Mouse (Mus musculus): ENCODE data around the gene Pnp. TPM values are rescaled to one million over a fixed set of nuclear protein-coding genes. Genes with fewer than 3 reads are reported as not detected.

Gene Pnp
- polyA plus RNA-seq (2015; fragmentation: Nextera tagmentation; extraction: Ambion mirVana) = 74.9 and 75.2 TPM in 2 replicates

DNA sequence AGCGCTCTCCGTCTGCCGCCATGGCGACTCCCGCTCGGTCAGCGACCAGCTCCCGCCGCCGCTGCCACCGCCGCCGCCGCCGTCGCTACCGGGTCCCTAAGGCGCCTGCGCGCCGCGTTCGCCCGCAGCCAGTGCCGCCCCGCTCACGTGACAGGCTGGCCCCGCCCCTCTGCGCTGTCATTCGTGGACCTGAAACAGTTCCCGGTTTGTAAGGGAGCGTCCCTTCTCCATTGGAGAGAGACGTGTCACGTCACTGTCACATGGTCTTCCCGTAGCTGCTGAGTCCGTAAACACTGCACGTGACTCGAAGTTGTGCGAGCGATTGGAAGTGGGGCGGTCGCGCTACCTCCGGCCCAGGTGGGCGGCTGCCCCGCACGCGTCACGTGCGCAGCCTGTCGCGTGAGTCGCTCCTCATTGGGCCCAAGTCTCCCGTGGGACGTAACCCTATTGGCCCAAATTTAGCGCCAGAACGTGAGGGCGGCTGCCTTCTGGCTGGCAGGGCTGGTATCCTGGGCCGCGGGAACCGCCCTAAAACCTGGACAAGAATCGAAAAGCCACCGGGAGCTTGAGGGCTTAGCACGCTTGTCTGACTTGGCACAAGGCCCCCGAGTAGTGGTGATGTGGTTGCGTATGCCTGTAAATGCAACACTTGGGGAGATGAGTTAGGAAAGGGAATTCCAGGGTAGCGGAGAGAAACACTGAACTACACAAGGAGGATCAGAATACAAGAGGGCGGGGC, at the start of gene Pnp, which contains the start of gene Pip4p1:
Gene Pnp, plus strand, starts transcription at position 329 of the 739 bp plus-strand sequence.
Gene Pip4p1, minus strand, starts transcription at position 103 of the 739 bp plus-strand sequence.
- no peaks in the 10 kb centered on the region for H3K27me3 ChIP-seq (ENCODE audit: control insufficient read depth, insufficient read depth, low read length)

GRCm38 (mm10) chr14:50891621-50892020, 39.3 kb upstream of the Pnp start:
- 0 out of 2 replicates have a peak, but pooled peaks cover 4% of the 10 kb centered on the region for H3K27me3 ChIP-seq (ENCODE audit: control insufficient read depth, insufficient read depth, low read length)
- WGBS = 93% methylated on average over 8 of the region's 8 CpGs
- no peak overlapping the region for H3K9ac ChIP-seq (ENCODE audit: low read length)
- ATAC-seq (ENCODE audit: insufficient read depth, low FRiP score) = no peak
- no peak overlapping the region for H3K4me2 ChIP-seq (ENCODE audit: low read depth, low read length)
- no peaks in the 10 kb centered on the region for H3K9me3 ChIP-seq (replicated peaks; ENCODE audit: control insufficient read depth, low read length)
- no peak overlapping the region for H3K4me3 ChIP-seq (replicated peaks; ENCODE audit: low read length)
- peaks cover 3% of the 10 kb centered on the region; the same call in 1 of the 2 replicates for H3K4me1 ChIP-seq (ENCODE audit: control insufficient read depth, insufficient read depth, low read length)
- no peak overlapping the region for H3K27ac ChIP-seq (ENCODE audit: low read length)
- H3K36me3 ChIP-seq (ENCODE audit: control insufficient read depth, insufficient read depth, low read length) = no peaks in the 10 kb centered on the region

More for the DNA sequence above, at the start of gene Pnp, which contains the start of gene Pip4p1:
- Histone ChIP-seq H3K4me1 (ENCODE audit: control insufficient read depth, insufficient read depth, low read length) (peaks cover 10% of the 10 kb centered on the region), H3K27ac (ENCODE audit: low read length) (peak within 1 kb of the TSS; percentile 96), H3K9me3 (replicated peaks; ENCODE audit: control insufficient read depth, low read length) (no peaks in the 10 kb centered on the region), H3K36me3 (ENCODE audit: control insufficient read depth, insufficient read depth, low read length) (peaks cover 18% of the 10 kb centered on the region; the same call in 1 of the 2 replicates), H3K4me3 (replicated peaks; ENCODE audit: low read length) (peak within 1 kb of the TSS; percentile 99), H3K4me2 (ENCODE audit: low read depth, low read length) (peak within 1 kb of the TSS; percentile 83), H3K9ac (ENCODE audit: low read length) (peak within 1 kb of the TSS; percentile 98)
- peak; percentile 99 for ATAC-seq (ENCODE audit: insufficient read depth, low FRiP score)
- under 1% methylated on average over 67 of the region's 68 CpGs for WGBS

DNA sequence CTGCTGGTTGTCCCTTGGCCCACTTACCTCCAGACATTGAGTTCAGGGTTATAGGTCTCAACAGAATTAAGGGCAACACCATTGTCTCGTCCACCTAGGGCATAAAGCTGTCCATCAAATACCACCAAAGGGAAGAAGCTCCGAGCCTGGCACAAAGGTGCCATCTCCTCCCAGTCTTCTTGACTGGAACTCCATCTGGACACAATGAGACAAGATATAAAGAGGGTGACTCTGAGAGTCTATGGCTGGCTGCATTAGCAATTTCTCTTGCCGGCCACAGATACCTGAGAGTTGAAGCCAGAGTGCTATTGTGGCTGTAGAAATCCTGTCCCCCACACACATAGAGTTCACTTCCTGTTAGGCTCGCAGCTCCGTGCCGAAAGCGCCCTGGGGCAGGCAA, 38.8 kb upstream of the Pnp start:
- no peak for ATAC-seq (ENCODE audit: insufficient read depth, low FRiP score)
- H3K9me3 ChIP-seq (replicated peaks; ENCODE audit: control insufficient read depth, low read length) = no peaks in the 10 kb centered on the region
- H3K27me3 ChIP-seq (ENCODE audit: control insufficient read depth, insufficient read depth, low read length) = 0 out of 2 replicates have a peak, but pooled peaks cover 5% of the 10 kb centered on the region
- H3K4me3 ChIP-seq (replicated peaks; ENCODE audit: low read length) = no peak overlapping the region
- peaks cover 7% of the 10 kb centered on the region; the same call in 1 of the 2 replicates for H3K4me1 ChIP-seq (ENCODE audit: control insufficient read depth, insufficient read depth, low read length)
- no peaks in the 10 kb centered on the region for H3K36me3 ChIP-seq (ENCODE audit: control insufficient read depth, insufficient read depth, low read length)
- H3K27ac ChIP-seq (ENCODE audit: low read length) = no peak overlapping the region
- H3K4me2 ChIP-seq (ENCODE audit: low read depth, low read length) = no peak overlapping the region
- H3K9ac ChIP-seq (ENCODE audit: low read length) = no peak overlapping the region
- WGBS = 84% methylated on average over 7 of the region's 7 CpGs

DNA sequence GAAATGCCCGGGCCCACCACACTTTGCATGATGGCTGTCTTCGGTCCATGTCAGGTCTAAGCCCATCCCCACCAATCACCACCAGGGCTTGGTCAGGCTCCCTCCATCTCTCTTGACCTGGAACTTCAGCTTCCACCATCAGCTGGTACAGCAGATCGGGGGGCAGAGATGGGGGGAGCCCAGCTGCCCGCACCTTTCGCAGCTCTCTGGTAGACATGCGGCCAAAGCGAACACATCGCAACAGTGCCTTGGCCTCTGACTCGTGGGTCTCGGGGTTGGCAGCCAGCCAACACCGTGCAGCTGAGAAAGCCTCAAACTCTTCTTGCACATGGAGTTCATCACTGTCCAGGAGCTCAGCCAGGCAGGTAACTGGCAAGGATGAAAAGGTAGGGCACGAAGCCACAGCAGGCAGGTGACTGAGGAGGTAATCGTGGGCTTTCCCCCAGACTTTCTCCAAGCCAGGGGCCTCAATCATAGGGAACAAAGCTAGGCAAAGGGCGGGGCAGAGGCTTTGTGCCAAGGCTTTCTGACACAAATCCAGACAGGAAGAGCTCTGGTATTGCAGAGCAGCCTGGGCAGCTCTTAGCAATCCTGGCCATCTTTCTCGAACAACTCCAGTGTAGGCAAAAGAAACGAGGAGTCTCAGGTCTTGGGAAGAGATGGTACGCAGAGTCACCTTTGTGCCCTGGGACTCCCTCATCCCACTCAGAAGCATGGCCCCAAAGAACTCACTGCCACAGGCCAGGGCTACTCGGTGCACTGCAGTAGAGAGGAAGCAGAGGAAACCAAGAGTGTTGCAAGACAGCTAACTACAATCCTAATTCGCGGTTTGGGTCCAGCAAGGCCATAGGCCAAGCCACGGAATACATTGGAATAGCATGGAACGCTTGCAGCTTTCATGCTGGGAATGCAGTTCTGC, 38.1 kb upstream of the Pnp start:
- ATAC-seq (ENCODE audit: insufficient read depth, low FRiP score) = no peak
- 76% methylated on average over 22 of the region's 22 CpGs for WGBS
- H3K9me3 ChIP-seq (replicated peaks; ENCODE audit: control insufficient read depth, low read length) = no peaks in the 10 kb centered on the region

GRCm38 (mm10) chr14:50895407-50895806, 35.5 kb upstream of the Pnp start:
- no peak overlapping the region for H3K4me2 ChIP-seq (ENCODE audit: low read depth, low read length)
- H3K9me3 ChIP-seq (replicated peaks; ENCODE audit: control insufficient read depth, low read length) = no peaks in the 10 kb centered on the region
- no peak overlapping the region for H3K9ac ChIP-seq (ENCODE audit: low read length)
- no peak overlapping the region for H3K4me3 ChIP-seq (replicated peaks; ENCODE audit: low read length)
- 0 out of 2 replicates have a peak, but pooled peaks cover 5% of the 10 kb centered on the region for H3K27me3 ChIP-seq (ENCODE audit: control insufficient read depth, insufficient read depth, low read length)
- no peak for ATAC-seq (ENCODE audit: insufficient read depth, low FRiP score)
- H3K4me1 ChIP-seq (ENCODE audit: control insufficient read depth, insufficient read depth, low read length) = peaks cover 7% of the 10 kb centered on the region; the same call in 1 of the 2 replicates
- H3K27ac ChIP-seq (ENCODE audit: low read length) = no peak overlapping the region
- no peaks in the 10 kb centered on the region for H3K36me3 ChIP-seq (ENCODE audit: control insufficient read depth, insufficient read depth, low read length)

More for the DNA sequence above, 38.1 kb upstream of the Pnp start:
- H3K36me3 ChIP-seq (ENCODE audit: control insufficient read depth, insufficient read depth, low read length) = no peaks in the 10 kb centered on the region
- no peak overlapping the region for H3K9ac ChIP-seq (ENCODE audit: low read length)
- H3K27ac ChIP-seq (ENCODE audit: low read length) = no peak overlapping the region
- H3K4me2 ChIP-seq (ENCODE audit: low read depth, low read length) = no peak overlapping the region
- H3K4me1 ChIP-seq (ENCODE audit: control insufficient read depth, insufficient read depth, low read length) = peaks cover 7% of the 10 kb centered on the region; the same call in 1 of the 2 replicates
- H3K27me3 ChIP-seq (ENCODE audit: control insufficient read depth, insufficient read depth, low read length) = 0 out of 2 replicates have a peak, but pooled peaks cover 5% of the 10 kb centered on the region
- no peak overlapping the region for H3K4me3 ChIP-seq (replicated peaks; ENCODE audit: low read length)

DNA sequence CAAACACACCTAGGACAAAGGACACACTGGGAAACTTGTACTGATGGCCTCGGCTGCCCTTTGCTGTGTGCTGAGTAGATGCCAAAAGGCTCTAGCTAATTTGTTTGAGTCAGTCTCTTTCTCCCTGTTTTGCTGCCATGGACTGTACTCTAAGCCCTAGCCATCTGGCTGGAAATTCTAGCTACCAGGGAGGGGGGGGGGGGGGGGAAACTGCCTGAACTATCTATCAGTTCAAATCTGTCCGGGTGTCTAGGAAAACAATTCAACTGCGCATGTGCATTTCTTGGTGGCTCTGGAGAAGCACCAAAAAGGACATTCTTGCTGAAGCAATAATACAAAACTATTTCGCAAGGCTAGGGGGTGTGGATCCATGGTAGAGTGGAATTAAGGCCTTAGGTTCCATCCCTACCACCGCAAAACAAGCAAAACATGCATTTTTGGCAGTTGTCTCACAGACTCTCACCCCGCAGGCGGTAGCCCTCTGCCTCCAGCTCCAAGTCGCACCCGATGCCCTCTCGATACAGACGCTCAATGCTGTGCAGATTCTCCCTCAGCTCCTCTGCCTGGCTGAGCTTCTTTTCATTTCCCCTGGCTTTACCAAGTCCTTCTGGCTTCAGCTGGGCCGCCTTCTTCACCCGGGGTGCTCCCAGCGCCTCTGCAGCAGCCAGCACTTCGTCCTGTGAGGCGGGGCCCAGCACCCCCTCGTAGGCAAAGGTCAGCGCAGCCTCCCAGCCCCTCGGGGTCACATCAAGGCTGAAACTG, 34.7 kb upstream of the Pnp start:
- Histone ChIP-seq H3K27ac (ENCODE audit: low read length) (no peak overlapping the region), H3K9ac (ENCODE audit: low read length) (peak overlapping the region; percentile 67), H3K4me2 (ENCODE audit: low read depth, low read length) (peak overlapping the region; percentile 80), H3K4me1 (ENCODE audit: control insufficient read depth, insufficient read depth, low read length) (peaks cover 7% of the 10 kb centered on the region; the same call in 1 of the 2 replicates), H3K4me3 (replicated peaks; ENCODE audit: low read length) (peak overlapping the region; percentile 49), H3K27me3 (ENCODE audit: control insufficient read depth, insufficient read depth, low read length) (0 out of 2 replicates have a peak, but pooled peaks cover 5% of the 10 kb centered on the region), H3K36me3 (ENCODE audit: control insufficient read depth, insufficient read depth, low read length) (no peaks in the 10 kb centered on the region), H3K9me3 (replicated peaks; ENCODE audit: control insufficient read depth, low read length) (no peaks in the 10 kb centered on the region)
- 10% methylated on average over 19 of the region's 19 CpGs for WGBS
- peak; percentile 31 for ATAC-seq (ENCODE audit: insufficient read depth, low FRiP score)

DNA sequence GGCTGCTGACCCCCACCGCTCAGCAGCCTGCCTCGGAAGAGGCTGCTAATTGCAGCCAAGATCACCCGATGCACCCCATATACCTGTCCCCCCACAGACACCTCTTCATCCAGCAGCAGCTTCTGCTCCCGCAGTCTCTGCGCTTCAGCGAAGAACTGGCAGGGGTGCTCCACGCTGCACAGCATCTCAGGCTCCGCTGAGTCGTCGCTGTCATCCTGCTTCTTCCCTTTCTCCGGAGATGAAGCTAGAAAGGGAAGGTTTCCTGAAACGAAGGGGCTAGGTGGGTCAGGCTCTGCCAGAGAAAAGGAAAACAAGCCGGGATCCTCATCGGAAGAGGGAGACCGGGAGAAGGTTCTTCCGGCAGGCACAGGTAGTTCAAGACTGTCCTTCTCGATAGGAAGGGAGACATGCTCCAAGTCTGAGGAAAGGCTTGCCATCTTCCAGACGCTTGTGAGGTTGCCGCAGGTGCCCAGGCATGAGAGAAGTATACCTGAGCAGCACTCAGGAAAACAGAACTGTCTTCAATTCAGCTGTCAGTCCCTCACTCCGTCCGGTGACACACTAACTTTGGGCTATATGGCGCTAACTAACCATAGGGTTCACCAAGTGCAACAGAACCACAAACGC, 34.0 kb upstream of the Pnp start:
- WGBS = 20% methylated on average over 23 of the region's 23 CpGs
- Histone ChIP-seq H3K27ac (ENCODE audit: low read length) (no peak overlapping the region), H3K4me2 (ENCODE audit: low read depth, low read length) (peak overlapping the region; percentile 80), H3K4me1 (ENCODE audit: control insufficient read depth, insufficient read depth, low read length) (peaks cover 7% of the 10 kb centered on the region; the same call in 1 of the 2 replicates), H3K36me3 (ENCODE audit: control insufficient read depth, insufficient read depth, low read length) (no peaks in the 10 kb centered on the region), H3K9me3 (replicated peaks; ENCODE audit: control insufficient read depth, low read length) (no peaks in the 10 kb centered on the region), H3K9ac (ENCODE audit: low read length) (peak overlapping the region; percentile 67), H3K27me3 (ENCODE audit: control insufficient read depth, insufficient read depth, low read length) (0 out of 2 replicates have a peak, but pooled peaks cover 5% of the 10 kb centered on the region), H3K4me3 (replicated peaks; ENCODE audit: low read length) (peak overlapping the region; percentile 49)
- ATAC-seq (ENCODE audit: insufficient read depth, low FRiP score) = 0 out of 2 replicates have a peak, but pooled peaks have one; percentile 20

DNA sequence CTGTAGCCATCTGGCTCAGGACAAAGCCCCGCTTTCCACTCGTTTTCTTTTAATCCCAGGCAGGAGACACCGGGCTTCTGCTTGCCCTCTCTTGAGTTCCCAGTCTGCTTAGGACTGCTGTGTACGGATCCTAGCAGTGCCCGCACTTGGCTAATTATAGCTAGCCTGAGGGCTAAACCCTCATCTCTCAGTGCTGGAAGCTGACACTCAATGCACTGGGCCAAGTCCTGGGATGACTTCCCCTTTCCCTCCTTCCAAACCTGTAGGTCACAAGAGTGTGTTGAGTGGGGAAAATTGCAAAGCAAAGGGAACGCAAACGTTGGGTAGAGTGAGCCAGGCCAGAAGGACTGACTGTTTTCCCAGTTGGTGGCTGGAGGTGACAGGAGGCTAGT, 33.5 kb upstream of the Pnp start, which contains the start of gene Klhl33:
Gene Klhl33, minus strand, starts transcription at position 134 of the 392 bp plus-strand sequence.
- Histone ChIP-seq H3K27me3 (ENCODE audit: control insufficient read depth, insufficient read depth, low read length) (0 out of 2 replicates have a peak, but pooled peaks cover 5% of the 10 kb centered on the region), H3K9ac (ENCODE audit: low read length) (peak within 1 kb of the TSS; percentile 67), H3K4me3 (replicated peaks; ENCODE audit: low read length) (peak within 1 kb of the TSS; percentile 49), H3K4me2 (ENCODE audit: low read depth, low read length) (peak within 1 kb of the TSS; percentile 80), H3K9me3 (replicated peaks; ENCODE audit: control insufficient read depth, low read length) (no peaks in the 10 kb centered on the region), H3K4me1 (ENCODE audit: control insufficient read depth, insufficient read depth, low read length) (peaks cover 7% of the 10 kb centered on the region; the same call in 1 of the 2 replicates), H3K36me3 (ENCODE audit: control insufficient read depth, insufficient read depth, low read length) (no peaks in the 10 kb centered on the region), H3K27ac (ENCODE audit: low read length) (no peak within 1 kb of the TSS)
- 47% methylated on average over 7 of the region's 7 CpGs for WGBS
- ATAC-seq (ENCODE audit: insufficient read depth, low FRiP score) = no peak

Data from stomach, embryonic 16.5 days (tissue).